Mouse (Mus musculus) gastrocnemius, postnatal 36 days (tissue): Measurements from ENCODE around the gene Slc35g3. TPM values are rescaled to one million over a fixed set of nuclear protein-coding genes. Genes with fewer than 3 reads are reported as not detected.
"Not testable (repeated sequence)": the region's sequence is repeated elsewhere in the genome, so short reads cannot be mapped to it uniquely, and the experiment has no call there.

ENCODE experiments used
- DNase-seq, 2 experiments: peaks; one replicate each; pipeline ENCODE4 v3.0.0; 2022
- intact Hi-C: fragments of 180-260 bp; cut with DNase I; formaldehyde crosslinking; loops from one replicate; pipeline ENCODE4 v1.15.1; 2025
- total RNA-seq, 2 experiments: library from RNA; stranded (reverse); gene quantifications; 2 replicates each; pipeline ENCODE4 v1.2.3; 2021

Slc35g3 gene
- total RNA-seq, 2 experiments from 2014 or later = not detected

GRCm38 (mm10) chr11:69758478-69758970 is 3.2 kb downstream of the Slc35g3 start, which contains the start of gene Polr2a:
Gene Polr2a (minus strand): TSS chr11:69758637.
- DNase-seq = peak; percentile 96 to 99
- intact Hi-C loops = no loop called here

GRCm38 (mm10) chr11:69758090-69758456 is 3.7 kb downstream of the Slc35g3 start:
- intact Hi-C loops = no loop called here
- peak; percentile 96 to 97 for DNase-seq

DNA sequence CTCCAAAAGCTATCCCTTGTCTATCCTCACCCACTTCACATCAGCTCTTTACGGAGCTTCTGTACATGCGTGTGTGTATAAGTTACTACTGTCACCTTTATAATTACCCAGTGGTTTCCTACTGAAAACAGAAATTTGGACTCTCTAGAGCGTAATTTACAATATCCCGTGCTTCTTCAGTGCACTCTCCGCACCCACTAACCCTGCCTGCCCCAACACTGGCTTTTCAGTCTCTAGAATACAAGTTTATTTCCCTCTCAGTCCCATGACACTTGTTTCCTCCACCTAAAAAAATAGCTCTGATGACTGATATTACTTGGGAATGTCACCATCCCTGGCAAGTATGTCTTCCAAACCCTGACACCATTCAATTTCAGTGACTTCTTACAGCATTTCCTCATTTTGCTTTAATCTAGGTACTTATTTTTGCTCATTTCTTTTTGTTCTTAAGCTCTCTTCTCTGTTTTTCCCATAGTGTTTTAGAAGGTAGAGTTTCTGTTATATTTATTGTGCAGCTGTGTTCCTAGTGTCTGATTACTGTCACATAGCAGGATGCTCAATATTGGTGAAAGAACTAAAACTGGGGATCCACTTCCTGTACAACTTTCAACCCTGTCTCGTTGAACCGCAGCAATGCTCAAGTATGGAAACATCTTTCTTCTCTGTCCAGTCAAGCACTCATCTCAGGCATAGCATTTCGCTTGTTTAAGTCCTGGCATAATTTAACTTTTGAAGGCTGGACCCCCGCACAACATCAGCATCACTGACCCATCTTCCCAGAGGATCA is 4.3 kb downstream of the Slc35g3 start:
- DNase-seq = no peak
- intact Hi-C loops = loop anchor here (2.0 kb wide), 1 partner anchor 75 kb away; the partner anchor contains the start of gene Senp3

DNA sequence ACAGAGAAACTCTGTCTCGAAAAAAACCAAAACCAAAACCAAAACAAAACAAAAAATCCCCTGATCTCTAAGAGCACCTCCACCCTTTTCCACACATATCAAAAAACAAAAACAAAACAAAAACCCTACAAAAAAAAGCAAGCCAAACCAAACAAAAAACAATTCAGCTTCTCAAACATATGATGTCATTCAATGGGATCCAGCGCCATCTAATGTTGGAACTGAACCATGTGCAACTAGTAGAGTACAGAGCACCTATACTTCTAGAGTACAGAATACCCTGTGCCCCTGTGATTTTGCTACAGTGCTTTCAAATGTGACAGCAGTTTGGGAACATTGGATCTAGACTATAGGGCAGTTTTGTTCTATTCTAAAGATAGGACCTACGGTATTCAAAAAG is 7.1 kb downstream of the Slc35g3 start:
- intact Hi-C loops = loop anchor here (5.0 kb wide), 1 partner anchor 47 kb away; no protein-coding TSS in a partner anchor
- DNase-seq = no peak

DNA sequence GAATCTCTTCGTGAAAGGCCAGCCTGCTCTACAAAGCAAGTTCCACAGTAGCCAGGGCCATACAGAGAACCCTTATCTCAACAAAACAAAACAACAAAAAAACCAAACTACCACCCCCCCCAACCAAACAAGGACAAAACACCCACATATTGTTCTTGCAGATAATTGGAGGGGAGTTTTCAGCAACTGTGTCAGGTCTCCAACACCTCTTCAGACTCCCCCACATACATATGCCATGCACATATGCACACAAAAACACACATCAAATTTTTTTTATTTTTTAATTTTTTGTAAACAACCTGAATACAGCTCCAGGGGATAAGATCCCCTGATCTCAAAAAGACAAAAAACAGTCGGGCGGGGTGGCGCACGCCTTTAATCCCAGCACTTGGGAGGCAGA is 7.5 kb downstream of the Slc35g3 start:
- intact Hi-C loops = loop anchor here (5.0 kb wide), 1 partner anchor 47 kb away; no protein-coding TSS in a partner anchor

DNA sequence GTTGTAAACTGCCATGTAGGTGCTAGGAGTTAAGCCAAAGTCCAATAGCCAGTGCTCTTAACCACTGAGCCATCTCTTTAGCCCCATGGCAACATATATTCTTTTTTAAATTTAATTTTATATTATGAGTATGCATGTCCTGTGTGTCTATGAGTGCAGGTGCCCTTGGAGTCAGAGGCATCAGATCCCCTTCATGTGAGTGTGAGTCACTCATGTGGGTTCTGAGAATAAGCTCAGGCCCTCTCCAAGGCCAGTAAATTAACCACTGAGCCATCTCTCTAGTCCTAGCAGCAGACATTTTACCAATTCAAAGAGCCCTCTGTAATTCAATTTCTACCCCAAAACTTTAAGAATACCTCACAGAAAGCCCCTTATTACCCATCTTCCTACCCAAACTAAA is 9.1 kb downstream of the Slc35g3 start:
- DNase-seq = no peak
- intact Hi-C loops = loop anchor here (5.0 kb wide), 1 partner anchor 45 kb away; no protein-coding TSS in a partner anchor

More for the DNA sequence above, 7.5 kb downstream of the Slc35g3 start:
- DNase-seq = no peak

DNA sequence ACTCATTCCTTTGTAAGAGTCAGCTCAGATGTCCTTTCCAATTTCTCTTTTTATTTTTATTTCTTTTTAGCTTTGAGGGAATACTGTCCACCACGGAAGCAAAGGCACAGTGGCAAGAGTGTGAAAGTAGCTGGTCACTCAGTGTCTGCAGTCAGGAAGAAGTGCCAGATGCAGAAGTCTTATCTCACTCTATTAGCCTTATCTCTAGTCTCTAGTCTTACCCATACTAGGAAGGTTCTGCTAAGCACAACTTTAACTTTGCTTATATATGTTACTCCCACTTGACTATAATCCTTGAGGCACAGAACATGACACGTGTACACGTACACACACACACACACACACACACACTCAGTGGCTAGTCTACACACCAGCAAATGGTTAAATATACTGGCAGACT is 10.1 kb downstream of the Slc35g3 start:
- intact Hi-C loops = loop anchor here (5.0 kb wide), 1 partner anchor 44 kb away; no protein-coding TSS in a partner anchor
- no peak for DNase-seq

- DNase-seq, intact Hi-C loops: not testable (repeated sequence)
Observed at GRCm38 (mm10) chr11:69731408-69731807, 30.4 kb downstream of the Slc35g3 start.

DNA sequence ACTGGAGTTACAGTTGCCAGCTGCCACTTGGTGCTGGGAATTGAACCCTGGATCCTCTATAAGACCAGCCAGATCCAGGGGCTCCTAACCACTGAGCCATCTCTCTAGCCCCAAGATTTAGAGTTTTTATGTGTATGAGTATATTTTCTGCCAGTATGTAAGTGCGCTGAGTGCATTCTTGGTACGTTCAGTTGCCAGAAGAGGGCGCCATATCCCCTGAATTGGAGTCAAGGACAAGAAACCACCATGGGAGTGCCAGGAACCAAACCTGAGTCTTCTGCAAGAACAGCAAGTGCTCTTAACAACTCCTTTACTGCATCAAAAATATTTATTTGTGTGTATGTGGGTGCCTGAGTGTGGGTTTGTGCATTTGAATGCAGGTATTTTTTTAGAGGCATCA is 32.7 kb downstream of the Slc35g3 start:
- intact Hi-C loops = loop anchor here (2.0 kb wide), 1 partner anchor 148 kb away; no protein-coding TSS in a partner anchor
- DNase-seq = peak; percentile 40 to 43

- DNase-seq = no peak
- intact Hi-C loops = no loop called here
Observed at GRCm38 (mm10) chr11:69725951-69726350, 35.8 kb downstream of the Slc35g3 start.

DNA sequence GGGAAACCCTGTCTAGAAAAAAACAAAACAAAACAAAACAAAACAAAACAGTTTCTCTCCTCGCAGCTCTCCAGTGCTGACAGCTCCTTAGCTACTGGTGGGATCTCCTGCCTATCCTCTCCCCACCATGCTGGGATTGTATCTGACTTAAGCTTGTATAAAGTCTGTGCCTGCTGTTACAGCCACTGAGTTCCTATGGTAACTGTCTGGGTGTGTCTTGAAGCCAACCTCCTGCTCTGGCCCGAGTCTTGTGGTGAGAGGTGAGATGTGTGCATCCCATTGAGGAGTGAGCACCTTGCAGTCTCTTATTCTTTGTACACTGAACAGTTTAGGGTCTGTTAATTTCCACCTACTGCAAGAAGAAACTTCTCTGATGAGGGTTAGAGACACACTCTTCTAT is 38.7 kb downstream of the Slc35g3 start:
- intact Hi-C loops = no loop called here
- DNase-seq = no peak

GRCm38 (mm10) chr11:69720852-69721251 is 40.9 kb downstream of the Slc35g3 start:
- no peak for DNase-seq
- intact Hi-C loops = no loop called here

GRCm38 (mm10) chr11:69719423-69719822 is 42.3 kb downstream of the Slc35g3 start:
- no peak for DNase-seq
- intact Hi-C loops = loop anchor here (5.0 kb wide), 1 partner anchor 37 kb away; the partner anchor contains the start of gene Senp3

GRCm38 (mm10) chr11:69718661-69719060 is 43.1 kb downstream of the Slc35g3 start:
- intact Hi-C loops = loop anchor here (5.0 kb wide), 1 partner anchor 36 kb away; the partner anchor contains the start of gene Senp3

GRCm38 (mm10) chr11:69716953-69717352 is 44.8 kb downstream of the Slc35g3 start:
- no peak for DNase-seq
- intact Hi-C loops = loop anchor here (5.0 kb wide), 1 partner anchor 35 kb away; the partner anchor contains the start of gene Senp3

More at GRCm38 (mm10) chr11:69718661-69719060, 43.1 kb downstream of the Slc35g3 start:
- no peak for DNase-seq

GRCm38 (mm10) chr11:69715929-69716328 is 45.8 kb downstream of the Slc35g3 start:
- intact Hi-C loops = loop anchor here (5.0 kb wide), 1 partner anchor 34 kb away; the partner anchor contains the start of gene Senp3
- no peak for DNase-seq

DNA sequence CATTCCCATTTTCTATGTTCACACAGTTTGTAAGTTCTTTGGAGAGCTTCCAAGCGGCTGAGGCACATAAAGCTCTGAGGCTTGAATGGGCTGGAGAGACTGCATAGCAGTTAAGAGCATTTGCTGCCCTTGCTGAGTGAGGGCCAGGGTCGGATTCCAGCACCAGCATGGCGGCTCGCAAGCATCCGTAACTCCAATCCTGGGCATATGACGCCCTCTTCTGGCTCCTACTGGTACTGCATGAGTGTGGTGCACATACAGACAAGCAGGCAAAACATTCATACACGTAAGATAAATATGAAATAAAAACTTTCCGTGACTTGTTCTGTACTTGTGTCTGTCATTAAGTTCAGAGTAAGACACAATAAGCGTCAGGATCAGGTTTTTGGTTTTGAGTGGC is 46.3 kb downstream of the Slc35g3 start:
- intact Hi-C loops = loop anchor here (5.0 kb wide), 1 partner anchor 33 kb away; the partner anchor contains the start of gene Senp3
- DNase-seq = no peak

GRCm38 (mm10) chr11:69714636-69715329 is 47.0 kb downstream of the Slc35g3 start:
- intact Hi-C loops = loop anchor here (5.0 kb wide), 1 partner anchor 32 kb away; the partner anchor contains the start of gene Senp3
- DNase-seq = no peak

DNA sequence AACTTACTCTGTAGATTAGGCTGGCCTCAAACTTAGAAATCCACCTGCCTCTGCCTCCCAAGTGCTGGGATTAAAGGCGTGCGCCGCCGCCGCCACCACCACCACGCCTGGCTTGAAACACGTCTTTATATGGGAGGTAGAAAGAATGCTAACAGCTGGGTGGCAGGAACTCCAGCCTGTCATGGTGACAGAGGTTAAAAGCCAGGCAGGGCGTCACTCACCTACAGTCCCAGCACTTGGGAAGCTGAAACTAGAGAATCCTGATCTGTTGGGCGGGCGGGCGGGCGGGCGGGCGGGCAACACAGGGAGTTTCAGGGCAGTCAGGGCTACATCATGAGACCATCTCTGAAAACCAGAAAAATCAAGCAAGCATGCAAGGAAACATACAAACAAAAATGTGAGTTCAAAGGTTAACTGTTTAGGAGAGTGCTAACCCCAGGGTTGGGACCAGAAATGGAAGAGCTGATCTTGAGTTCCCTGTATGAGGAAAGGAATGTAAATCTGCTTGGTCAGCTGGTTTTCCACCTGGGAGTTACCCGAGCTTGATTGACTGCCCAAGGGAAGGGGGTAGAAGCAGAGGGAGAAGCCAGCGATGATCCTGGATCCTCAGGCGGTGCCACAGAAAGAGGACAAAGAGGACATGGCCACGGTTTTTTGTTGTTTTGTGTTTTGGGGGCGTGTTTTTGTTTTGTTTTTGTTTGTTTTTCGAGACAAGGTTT is 48.7 kb downstream of the Slc35g3 start:
- intact Hi-C loops = no loop called here
- no peak for DNase-seq

DNA sequence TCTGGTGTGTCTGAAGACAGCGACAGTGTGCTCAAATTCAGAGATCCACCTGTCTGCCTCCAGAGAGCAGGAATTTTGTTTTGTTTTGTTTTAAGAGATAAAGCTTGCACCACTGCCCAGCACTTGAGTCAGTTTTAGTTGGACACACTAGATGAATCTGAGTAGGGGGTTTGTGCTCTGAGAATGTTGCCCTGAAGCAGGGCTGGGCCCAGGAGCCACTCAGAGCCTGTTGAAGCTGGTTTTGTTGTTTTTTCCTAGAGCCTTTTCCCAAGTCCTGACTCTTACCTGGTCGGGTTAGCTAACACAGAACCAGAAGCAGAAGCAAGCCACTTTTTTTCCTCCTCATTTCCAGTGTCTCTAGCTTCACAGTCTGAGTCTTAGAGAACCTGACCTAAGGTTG is 50.7 kb downstream of the Slc35g3 start:
- intact Hi-C loops = no loop called here
- no peak for DNase-seq
